Mouse (Mus musculus) heart, embryonic 11.5 days (tissue): ENCODE results near the gene Ptcd2. TPM values are rescaled to one million over a fixed set of nuclear protein-coding genes. Genes with fewer than 3 reads are reported as not detected.

Experiments
- ATAC-seq: fragments of 200-750 bp; cut with Nextera tagmentation; replicated peaks from 2 replicates; pipeline ENCODE4 v1.8.0; 2017; ENCODE audit warnings: moderate library complexity; ENCODE audit not compliant: insufficient number of reproducible peaks, low FRiP score, low TSS enrichment
- H3K27ac ChIP-seq: fragments of 300-500 bp; sonication (generic); 2 replicates; pipeline ENCODE4 v1.5.1; 2014; ENCODE audit warnings: mild to moderate bottlenecking, low read depth, low read length
- H3K27me3 ChIP-seq: fragments of 300-500 bp; sonication (generic); 2 replicates; pipeline ENCODE4 v1.6.1; 2014; ENCODE audit warnings: mild to moderate bottlenecking, low read length, mixed read lengths; ENCODE audit not compliant: control insufficient read depth, insufficient read depth
- H3K36me3 ChIP-seq: fragments of 300-500 bp; sonication (generic); 2 replicates; pipeline ENCODE4 v1.6.1; 2014; ENCODE audit warnings: mild to moderate bottlenecking, low read length, moderate library complexity, mixed read lengths; ENCODE audit not compliant: control insufficient read depth, insufficient read depth
- H3K4me1 ChIP-seq: fragments of 300-500 bp; sonication (generic); 2 replicates; pipeline ENCODE4 v1.6.1; 2014; ENCODE audit warnings: low read length; ENCODE audit not compliant: control insufficient read depth, insufficient read depth
- H3K4me2 ChIP-seq: fragments of 300-500 bp; sonication (generic); 2 replicates; pipeline ENCODE4 v1.6.1; 2014; ENCODE audit warnings: mild to moderate bottlenecking, moderate library complexity
- H3K4me3 ChIP-seq: fragments of 300-500 bp; sonication (generic); 2 replicates; pipeline ENCODE4 v1.5.1; 2014; ENCODE audit warnings: low read depth, low read length
- H3K9ac ChIP-seq: fragments of 300-500 bp; sonication (generic); 2 replicates; pipeline ENCODE4 v1.6.1; 2014; ENCODE audit warnings: mild to moderate bottlenecking, low read depth, low read length, moderate library complexity
- H3K9me3 ChIP-seq: fragments of 300-500 bp; sonication (generic); replicated peaks from 2 replicates; pipeline ENCODE4 v1.6.1; 2016; ENCODE audit warnings: low read length; ENCODE audit not compliant: control insufficient read depth
- WGBS: fragments of 180-500 bp; shearing (Covaris S2); extraction: QIAGEN DNeasy Blood & Tissue Kit; methylation state at CpG from one replicate; pipeline ENCODE4 v1.1.7; 2014; ENCODE audit not compliant: insufficient replicate concordance; 5-methylcytosine and 5-hydroxymethylcytosine counted together
- polyA plus RNA-seq: library from polyadenylated mRNA; unstranded; fragments of >200 nt; fragmentation: Nextera tagmentation; extraction: Ambion mirVana; gene quantifications from 2 replicates; pipeline ENCODE4 v1.2.1, GENCODE M21; 2014

The Ptcd2 gene
- polyA plus RNA-seq, 1 experiment from 2014 or later, result 57.0 TPM

DNA sequence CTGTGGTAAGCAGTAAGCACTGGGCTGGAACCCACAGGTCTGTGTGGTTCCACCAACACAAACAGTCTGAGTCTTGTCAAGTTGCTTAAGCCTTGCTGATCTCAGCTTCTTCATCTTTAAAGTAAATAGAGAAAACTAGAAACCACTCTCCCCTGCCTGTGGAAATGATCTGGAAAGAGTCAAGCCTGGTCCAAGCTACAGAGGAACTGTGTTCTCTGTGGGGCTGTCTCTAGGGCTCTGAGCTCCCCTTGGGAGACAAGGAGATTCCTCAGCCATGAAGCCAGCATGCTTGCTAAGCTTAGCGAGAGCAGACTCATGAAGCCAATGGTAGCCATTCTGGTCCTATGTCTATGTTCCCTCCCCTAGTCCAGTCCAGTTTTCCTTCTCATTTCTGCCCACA lies 33.7 kb upstream of the Ptcd2 start:
- Histone ChIP-seq H3K9me3 (no peaks in the 10 kb centered on the region), H3K4me3 (no peak overlapping the region), H3K4me1 (0 out of 2 replicates have a peak, but pooled peaks cover 3% of the 10 kb centered on the region), H3K27ac (no peak overlapping the region), H3K4me2 (no peak overlapping the region), H3K36me3 (no peaks in the 10 kb centered on the region), H3K27me3 (no peaks in the 10 kb centered on the region), H3K9ac (no peak overlapping the region)
- 83% methylated on average over 1 of the region's 1 CpGs for WGBS
- no peak for ATAC-seq

DNA sequence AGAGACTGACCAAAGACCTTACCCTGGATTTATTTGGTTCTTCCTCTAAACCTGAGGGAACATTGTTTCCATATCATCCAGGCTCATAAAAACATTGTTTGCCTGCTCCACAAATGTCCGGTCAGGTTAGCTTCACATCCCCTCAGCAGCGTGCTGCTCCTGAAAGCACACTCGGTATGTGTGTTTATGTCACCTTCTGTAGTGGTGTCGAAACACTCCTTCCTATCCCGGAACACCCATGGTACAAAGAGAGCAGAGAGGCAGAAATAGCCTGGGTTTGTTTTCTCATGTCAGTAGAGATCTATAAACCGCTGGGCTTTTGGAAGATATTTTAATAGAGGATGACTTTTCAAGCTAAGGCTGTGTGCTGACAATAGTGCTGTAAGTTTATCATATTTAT lies 32.5 kb upstream of the Ptcd2 start:
- H3K9me3 ChIP-seq, result no peaks in the 10 kb centered on the region

DNA sequence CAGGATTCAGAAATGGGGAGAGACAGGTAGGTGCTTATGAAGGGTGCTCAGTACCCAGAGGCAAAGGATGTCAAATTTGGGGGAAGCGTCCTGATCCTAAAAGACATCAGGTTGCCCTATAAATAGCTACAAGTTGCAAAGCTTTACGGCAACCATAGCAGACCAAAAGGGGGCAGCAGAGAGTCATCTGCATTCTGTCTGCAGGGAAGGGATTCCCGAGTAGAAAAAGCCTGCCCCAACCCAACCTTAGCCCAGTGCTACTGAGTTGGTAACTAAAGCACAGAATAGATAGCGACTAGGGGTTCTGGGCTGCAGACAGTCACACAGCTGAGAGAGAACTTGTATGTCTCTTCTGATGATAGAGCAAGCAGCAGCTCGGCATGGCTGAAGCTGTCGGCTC lies 31.0 kb upstream of the Ptcd2 start:
- no peak; the same call in 1 of the 2 replicates for ATAC-seq
- Histone ChIP-seq H3K36me3 (no peaks in the 10 kb centered on the region), H3K4me2 (no peak overlapping the region), H3K4me3 (no peak overlapping the region), H3K27ac (no peak overlapping the region), H3K4me1 (0 out of 2 replicates have a peak, but pooled peaks cover 3% of the 10 kb centered on the region), H3K9me3 (no peaks in the 10 kb centered on the region), H3K9ac (no peak overlapping the region), H3K27me3 (no peaks in the 10 kb centered on the region)
- WGBS, result 34% methylated on average over 6 of the region's 6 CpGs

More for the DNA sequence above, 32.5 kb upstream of the Ptcd2 start:
- Histone ChIP-seq H3K9ac (no peak overlapping the region), H3K4me1 (0 out of 2 replicates have a peak, but pooled peaks cover 3% of the 10 kb centered on the region), H3K27ac (no peak overlapping the region), H3K27me3 (no peaks in the 10 kb centered on the region), H3K36me3 (no peaks in the 10 kb centered on the region), H3K4me2 (no peak overlapping the region), H3K4me3 (no peak overlapping the region)
- WGBS, result 62% methylated on average over 6 of the region's 6 CpGs
- ATAC-seq, result no peak

DNA sequence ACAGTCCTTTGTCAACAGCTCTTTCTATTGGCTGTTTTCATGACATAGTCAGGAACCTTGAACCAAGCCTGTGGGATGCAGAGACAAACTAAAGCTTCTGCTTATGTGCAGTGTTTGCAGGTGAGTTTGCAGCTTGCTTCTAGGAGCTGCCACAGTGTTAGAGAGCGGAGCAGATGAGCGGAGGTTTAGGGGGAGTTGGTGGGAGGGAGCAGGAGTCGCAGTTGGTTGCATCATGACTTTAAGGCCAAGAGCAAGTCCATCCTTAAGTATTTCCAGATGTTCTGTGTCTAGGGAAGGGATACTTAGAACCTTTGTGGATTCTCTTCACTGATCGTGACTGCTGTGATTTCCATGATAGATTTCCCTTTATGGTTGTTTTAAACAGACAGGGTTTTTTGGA lies 29.7 kb upstream of the Ptcd2 start:
- H3K27me3 ChIP-seq, result no peaks in the 10 kb centered on the region
- 75% methylated on average over 4 of the region's 4 CpGs for WGBS
- no peak overlapping the region for H3K27ac ChIP-seq
- H3K9ac ChIP-seq, result no peak overlapping the region
- peaks cover 4% of the 10 kb centered on the region for H3K4me1 ChIP-seq
- no peak overlapping the region for H3K4me2 ChIP-seq
- H3K9me3 ChIP-seq, result no peaks in the 10 kb centered on the region
- H3K4me3 ChIP-seq, result no peak overlapping the region
- no peak for ATAC-seq
- no peaks in the 10 kb centered on the region for H3K36me3 ChIP-seq

DNA sequence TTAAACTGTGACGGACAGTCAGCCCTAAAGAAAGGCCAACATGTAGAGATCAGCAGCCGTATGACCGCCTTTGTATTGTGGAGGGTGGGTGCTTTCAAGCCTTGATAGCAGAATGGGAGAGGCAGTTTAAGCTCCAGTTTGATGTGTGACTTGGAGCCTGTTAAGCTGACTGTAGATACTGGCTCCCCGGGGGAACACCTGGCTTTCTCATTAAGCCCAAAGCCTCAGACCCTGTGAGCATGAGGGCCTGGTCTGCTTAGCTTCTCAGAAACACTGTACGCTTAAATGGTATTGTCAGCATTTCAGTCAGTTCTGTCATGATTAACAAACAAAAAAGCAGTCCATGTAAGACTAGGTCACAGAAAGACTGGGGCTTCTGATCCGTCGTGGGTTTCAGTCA lies 29.2 kb upstream of the Ptcd2 start:
- WGBS, result 71% methylated on average over 7 of the region's 7 CpGs
- no peak for ATAC-seq
- no peak overlapping the region for H3K9ac ChIP-seq
- no peak overlapping the region for H3K4me3 ChIP-seq
- no peaks in the 10 kb centered on the region for H3K9me3 ChIP-seq
- H3K36me3 ChIP-seq, result no peaks in the 10 kb centered on the region
- H3K4me2 ChIP-seq, result no peak overlapping the region
- no peaks in the 10 kb centered on the region for H3K27me3 ChIP-seq
- H3K27ac ChIP-seq, result no peak overlapping the region
- H3K4me1 ChIP-seq, result peaks cover 8% of the 10 kb centered on the region

DNA sequence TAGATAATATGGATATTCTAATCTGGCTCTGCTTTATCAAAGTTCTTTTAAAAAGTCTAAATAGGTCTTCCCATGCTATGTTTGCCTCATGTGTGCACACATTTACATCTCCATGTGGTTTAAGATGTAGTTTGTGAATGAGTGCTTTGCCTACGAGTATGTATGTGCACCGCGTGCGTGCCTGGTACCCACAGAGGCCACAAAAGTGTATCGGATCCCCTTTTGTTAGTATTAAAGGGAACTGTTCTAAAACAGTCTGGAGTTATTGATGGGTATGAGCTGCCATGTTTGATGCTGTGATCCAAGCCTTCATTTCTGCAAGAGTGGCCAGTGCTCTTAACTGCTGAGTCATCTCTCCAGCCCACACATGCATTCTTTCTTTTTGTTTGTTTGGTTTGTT lies 26.8 kb upstream of the Ptcd2 start:
- ATAC-seq, result no peak
- Histone ChIP-seq H3K9ac (no peak overlapping the region), H3K9me3 (no peaks in the 10 kb centered on the region), H3K4me1 (peaks cover 11% of the 10 kb centered on the region), H3K4me2 (no peak overlapping the region), H3K36me3 (no peaks in the 10 kb centered on the region), H3K27ac (no peak overlapping the region), H3K27me3 (no peaks in the 10 kb centered on the region), H3K4me3 (no peak overlapping the region)
- 96% methylated on average over 5 of the region's 5 CpGs for WGBS

DNA sequence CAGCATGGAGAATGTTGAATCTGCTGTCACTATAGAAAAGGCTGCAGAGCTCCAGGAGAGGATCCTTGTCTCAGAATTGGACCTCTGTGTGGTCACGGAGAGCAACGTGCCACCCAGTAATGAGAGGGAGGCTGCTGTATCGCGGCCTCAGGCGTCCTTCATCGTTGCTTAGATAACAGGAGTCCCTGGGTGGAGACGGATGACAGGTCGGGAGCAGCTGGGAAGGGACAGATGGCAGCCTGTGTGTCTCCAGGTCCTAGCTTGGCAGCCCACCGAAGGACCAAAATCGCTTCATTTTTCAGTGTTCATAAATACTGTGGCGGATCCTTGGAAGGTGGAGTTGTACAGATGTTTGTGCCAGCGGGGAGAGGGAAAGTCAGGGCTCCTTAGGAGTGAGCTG lies 24.6 kb upstream of the Ptcd2 start:
- no peaks in the 10 kb centered on the region for H3K27me3 ChIP-seq
- no peak overlapping the region for H3K4me2 ChIP-seq
- H3K9me3 ChIP-seq, result no peaks in the 10 kb centered on the region
- no peak for ATAC-seq
- 45% methylated on average over 12 of the region's 12 CpGs for WGBS
- no peaks in the 10 kb centered on the region for H3K36me3 ChIP-seq
- H3K27ac ChIP-seq, result no peak overlapping the region
- peak overlapping the region; percentile 16; the same call in 1 of the 2 replicates for H3K9ac ChIP-seq
- H3K4me1 ChIP-seq, result peaks cover 8% of the 10 kb centered on the region
- H3K4me3 ChIP-seq, result no peak overlapping the region

DNA sequence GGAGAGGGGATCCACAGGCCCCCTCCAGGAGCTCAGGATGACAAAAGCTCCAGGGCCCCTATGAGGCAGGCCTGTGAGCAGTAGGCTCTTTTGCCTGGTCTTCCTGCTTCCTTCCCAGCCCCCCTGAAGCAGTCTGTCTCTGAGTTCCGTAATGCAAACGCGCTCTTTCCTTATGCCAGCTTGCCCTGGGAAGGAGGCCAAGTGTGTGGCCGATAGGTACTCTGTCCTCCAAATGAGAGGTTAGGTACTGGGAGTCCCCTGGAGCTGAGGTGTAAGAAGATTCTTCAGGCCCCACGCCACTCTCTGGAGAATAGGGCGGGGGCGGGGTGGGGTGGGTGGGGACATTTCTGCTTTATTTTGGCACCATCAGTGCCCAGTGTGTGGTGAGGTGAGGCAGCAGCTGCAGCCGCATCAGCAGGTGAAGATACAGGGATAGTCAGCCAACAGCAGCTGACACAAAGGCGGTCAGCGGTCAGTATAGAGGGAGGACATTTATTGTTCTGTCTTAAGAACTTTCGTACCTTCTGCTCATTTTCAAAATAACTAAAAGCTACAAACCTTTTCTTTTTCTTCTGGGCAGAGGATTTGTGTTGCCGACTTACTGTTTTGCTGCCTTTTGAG lies 23.2 kb upstream of the Ptcd2 start:
- Histone ChIP-seq H3K4me3 (no peak overlapping the region), H3K27ac (no peak overlapping the region), H3K4me1 (peaks cover 16% of the 10 kb centered on the region), H3K9ac (no peak overlapping the region), H3K4me2 (no peak overlapping the region), H3K36me3 (no peaks in the 10 kb centered on the region), H3K27me3 (no peaks in the 10 kb centered on the region), H3K9me3 (no peaks in the 10 kb centered on the region)
- 81% methylated on average over 12 of the region's 12 CpGs for WGBS
- no peak for ATAC-seq

DNA sequence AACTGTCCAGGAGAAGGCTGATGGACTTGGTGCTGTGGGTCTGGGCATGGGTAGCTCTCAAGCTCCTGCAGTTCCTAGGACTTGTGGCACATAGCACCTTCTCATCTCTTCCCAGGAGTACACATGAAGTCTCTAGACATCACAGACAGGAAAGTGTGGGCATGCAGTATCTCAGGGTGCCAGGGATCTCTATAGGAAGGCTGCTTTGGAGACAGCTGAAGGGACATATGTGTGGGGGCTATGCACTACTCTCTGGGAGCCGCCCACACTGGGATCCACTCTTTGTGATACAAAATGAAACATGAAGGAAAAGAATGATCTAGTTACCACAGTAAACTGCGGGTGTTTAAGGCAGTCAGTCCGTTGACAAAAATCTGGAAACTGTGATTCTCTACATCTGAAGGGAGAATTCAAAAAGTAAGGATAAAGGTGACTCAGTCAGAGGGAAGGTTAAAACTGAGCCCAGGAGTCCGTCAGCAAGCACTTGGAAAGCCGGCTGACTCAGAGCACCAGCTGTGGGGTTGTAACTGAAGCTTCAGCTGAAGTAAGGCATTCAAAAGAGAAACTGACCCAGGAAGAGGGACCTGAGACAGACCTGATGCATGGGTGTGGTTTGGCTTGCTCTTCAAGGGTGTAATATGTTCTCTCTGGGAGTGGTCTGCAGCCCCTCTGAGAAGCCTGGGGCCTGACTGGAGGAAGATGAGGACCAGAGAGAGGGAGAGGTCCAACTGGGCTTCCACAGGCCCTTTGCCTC lies 22.1 kb upstream of the Ptcd2 start:
- Histone ChIP-seq H3K36me3 (no peaks in the 10 kb centered on the region), H3K9me3 (no peaks in the 10 kb centered on the region)
- no peak for ATAC-seq

More for the DNA sequence above, 22.1 kb upstream of the Ptcd2 start:
- Histone ChIP-seq H3K4me2 (no peak overlapping the region), H3K27ac (no peak overlapping the region), H3K27me3 (no peaks in the 10 kb centered on the region), H3K9ac (no peak overlapping the region), H3K4me3 (no peak overlapping the region), H3K4me1 (peaks cover 16% of the 10 kb centered on the region)
- 81% methylated on average over 5 of the region's 5 CpGs for WGBS
